Mouse (Mus musculus) lung, adult 18-20 months (tissue): ENCODE measurements around the gene Me3.
A peak's percentile ranks its signal among the peaks of the same experiment; 100 is the strongest.
"Not testable (repeated sequence)": the region's sequence is repeated elsewhere in the genome, so short reads cannot be mapped to it uniquely, and the experiment has no call there.

Experiments
- DNase-seq, 2 experiments: peaks; one replicate each; pipeline ENCODE4 v3.0.0; 2022; ENCODE audit warnings: mixed read lengths in 2 of 2

Gene Me3

DNA sequence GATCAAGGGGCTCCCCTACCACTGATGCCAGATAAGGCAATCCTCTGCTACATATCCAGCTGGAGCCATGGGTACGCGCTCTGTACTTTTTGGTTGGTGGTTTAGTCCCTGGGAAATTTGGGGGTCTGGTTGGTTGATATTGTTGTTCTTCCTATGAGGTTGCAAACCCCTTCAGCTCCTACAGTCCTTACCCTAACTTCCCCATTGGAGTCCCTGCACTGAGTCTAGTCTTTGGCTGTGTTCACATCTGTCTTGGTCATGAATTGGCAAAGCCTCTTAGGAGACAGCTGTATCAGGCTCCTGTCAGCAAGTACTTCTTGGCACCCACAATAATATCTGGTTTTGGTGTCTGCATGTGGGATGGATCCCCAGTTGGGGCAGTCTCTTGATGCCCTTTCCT is 98.9 kb downstream of the Me3 start:
- not testable (repeated sequence) for DNase-seq

GRCm38 (mm10) chr7:89748415-89748814 is 116.2 kb downstream of the Me3 start:
- DNase-seq = peak in 1 of 2 experiments; percentile 18

DNA sequence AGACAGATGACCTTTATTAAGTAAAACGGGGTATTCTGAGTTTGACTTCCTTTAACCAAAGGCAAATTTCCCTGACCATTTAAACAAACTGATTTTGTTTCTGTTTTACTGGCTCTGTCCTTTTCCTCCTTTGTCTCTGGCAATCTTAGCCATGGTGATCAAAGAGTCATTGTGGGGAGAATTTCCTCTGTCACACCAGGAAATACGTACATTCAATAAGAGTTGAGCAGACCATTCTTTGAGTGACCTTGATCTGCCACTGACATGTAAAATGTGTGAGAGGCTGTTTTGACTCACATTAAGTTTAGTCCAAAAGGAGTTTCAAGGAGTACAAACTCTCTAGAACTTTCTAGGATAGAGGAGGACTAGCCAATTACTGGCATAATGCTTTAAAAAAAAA is 117.0 kb downstream of the Me3 start:
- DNase-seq = no peak

DNA sequence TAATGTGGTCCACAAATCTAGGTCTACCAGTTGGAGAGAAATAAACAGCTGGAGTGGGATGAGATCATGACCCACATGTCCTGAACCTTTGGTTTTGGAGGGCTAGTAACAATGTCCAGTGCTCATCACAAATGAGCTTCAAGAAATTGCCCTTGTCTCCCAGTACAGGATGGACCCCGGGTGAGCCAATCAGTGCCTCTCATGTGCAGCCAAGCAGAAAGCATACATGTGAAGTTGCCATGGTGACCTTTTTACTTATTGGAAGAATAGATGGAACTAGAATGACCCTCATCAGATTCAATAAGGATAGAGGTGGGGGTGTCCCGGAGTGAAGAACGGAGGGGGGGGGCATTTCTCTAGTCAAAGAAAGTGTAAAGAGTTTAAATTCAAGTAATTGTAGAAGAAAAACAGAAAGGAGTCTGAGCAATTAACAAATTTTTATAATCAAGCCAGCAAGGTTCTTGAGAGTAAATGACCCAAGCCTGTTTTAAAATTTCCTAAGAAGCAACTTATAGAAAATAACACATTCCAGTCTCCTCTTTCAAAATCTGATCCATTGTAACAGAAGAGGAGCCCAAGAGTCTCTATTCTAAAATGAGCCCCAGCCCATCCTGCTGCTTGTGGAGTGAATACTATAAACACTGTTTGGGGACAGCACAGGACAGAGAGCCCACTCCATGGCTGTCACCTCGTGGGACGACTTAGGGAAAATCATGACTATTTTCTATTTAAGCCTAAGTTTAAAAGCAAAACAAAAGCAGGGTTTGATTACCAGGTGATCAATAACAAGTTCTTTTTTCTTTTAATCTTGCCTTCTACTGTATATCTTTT is 134.7 kb downstream of the Me3 start:
- DNase-seq = no peak

DNA sequence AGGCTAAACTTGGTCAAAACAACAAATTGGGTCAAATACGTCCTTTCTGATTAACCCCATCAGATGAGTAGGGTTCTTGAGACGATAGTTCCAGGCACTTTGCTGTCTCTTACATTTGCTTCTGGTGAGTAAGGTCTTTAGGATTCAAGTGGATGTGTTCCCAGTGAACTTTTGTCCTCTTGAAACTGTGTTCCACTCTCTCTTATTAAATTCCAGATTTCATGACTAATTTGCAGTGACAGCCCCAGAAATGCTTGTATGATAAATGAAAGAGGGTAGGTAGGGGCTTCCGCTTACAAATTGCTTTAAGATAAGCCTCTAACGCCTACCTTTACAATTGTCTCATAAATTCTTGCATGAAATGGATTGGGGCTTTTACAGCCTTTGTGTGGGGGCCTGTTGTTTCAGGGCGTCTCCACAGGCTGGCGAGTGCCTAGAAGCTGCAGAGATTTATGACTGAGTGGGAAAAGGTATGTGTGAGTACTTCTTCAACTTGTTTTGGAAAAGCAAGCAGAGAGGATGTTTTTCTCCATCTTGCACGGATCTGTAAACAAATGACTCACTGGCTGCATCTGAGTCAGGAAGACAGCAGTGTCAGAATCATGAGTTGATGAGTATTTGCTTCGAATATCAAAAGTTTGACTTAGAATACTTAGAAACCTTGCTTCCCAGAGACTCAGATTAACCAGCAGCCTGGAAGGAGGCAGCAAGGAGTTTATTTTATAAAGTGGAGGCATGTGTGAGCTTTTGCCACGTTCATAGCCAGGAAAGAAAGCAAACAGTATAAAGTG is 137.1 kb downstream of the Me3 start:
- DNase-seq = no peak

DNA sequence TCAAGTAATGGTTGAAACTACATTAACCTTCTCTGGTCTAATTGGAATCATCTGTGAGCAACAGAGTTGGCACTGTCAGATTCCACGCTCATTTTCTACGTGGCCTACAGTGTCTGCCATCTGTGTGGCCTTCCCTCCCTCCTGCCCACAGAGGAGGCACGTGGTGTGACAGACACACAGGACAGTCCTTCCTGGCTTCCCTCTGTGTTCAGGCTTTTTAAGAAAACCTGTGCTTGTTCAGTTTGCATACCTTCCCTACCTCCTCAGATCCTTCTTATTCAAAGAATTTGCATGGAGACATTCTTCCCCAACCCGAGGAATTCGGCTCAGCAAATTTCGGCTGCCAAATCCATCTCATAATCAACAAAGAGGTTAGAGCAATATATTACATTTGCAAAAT is 137.8 kb downstream of the Me3 start:
- no peak for DNase-seq

GRCm38 (mm10) chr7:89772906-89773305 is 140.7 kb downstream of the Me3 start:
- DNase-seq = no peak

- DNase-seq = peak; percentile 64 to 81
Measured at GRCm38 (mm10) chr7:89773352-89773921, 141.2 kb downstream of the Me3 start.

GRCm38 (mm10) chr7:89773926-89774325 is 141.7 kb downstream of the Me3 start:
- DNase-seq = no peak

DNA sequence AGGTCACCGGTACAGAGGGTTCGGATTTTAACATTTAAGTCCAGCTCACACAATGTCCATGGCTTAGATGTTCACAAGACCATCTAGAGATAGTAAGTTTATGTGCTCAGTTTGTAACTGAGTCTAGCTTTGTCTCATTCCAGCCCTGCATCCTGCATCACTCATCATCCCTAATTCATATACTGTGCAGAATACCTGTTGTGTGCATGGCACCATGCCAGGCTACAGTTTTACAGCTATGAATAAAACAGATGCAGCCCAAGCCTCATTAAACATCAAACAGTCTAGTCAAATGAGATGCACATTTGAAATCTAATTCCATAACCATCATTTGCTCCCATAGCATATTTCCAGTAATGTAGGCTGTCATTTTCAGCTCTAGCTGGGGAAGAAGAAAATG is 143.7 kb downstream of the Me3 start:
- DNase-seq = no peak

- no peak for DNase-seq
Measured at GRCm38 (mm10) chr7:89781391-89781790, 149.2 kb downstream of the Me3 start.

- peak; percentile 50 to 56 for DNase-seq
Measured at GRCm38 (mm10) chr7:89787735-89788134, 155.5 kb downstream of the Me3 start.

DNA sequence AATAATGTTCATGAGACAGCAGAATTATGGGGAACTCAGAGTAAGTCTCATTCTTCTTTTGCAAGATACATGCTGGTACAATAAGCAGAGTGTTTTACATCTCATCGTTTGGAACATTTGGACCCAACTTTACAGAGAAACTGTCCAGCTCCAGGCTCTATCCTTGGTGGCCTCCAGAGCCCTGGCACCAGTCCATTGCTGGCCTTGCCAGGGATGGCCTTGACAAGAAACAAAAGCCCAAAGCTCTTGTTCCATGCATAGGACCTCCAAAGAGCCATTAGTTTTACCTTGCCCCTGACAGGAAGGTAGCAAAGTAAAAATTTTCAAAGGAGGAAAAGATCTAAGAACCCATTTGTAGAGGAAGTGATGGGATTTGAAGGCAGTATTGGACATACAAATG is 160.4 kb downstream of the Me3 start:
- DNase-seq = no peak

DNA sequence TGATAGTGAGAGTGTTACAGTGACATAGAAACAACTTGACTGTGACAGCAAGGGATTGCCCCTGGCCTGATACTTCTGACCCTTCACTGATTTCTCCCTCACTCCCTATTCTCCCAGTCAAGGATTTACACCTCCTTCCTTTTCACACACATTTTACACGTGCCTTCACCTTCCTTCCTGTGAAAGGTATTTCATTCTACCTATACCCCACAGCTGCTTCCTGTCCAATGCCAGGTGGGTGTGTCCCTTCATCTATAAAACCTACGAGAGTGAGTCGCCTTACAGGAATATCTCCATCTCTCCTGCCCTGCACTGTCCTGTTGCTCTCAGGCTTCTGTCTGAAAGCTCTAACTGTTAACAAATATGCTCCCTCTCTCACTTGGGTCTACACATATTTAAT is 163.2 kb downstream of the Me3 start:
- DNase-seq = no peak

DNA sequence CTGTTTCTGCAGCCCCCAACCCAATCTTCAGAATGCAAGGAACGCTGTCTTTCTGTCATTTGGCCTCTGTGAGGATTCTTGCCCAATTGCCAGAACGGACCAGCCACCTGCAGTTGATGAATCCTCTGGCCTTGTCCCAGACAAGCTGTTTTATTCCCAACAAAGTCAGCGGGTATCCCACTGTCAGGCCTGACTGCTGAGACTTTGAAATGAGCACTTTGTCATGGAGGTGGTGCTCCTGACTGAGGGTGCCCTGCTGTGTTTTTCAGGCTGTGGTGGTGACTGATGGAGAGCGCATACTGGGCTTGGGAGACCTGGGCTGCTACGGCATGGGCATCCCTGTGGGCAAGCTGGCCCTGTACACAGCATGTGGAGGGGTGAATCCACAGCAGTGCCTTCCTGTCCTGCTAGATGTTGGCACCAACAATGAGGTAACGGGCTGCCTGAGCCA is 164.2 kb downstream of the Me3 start:
- no peak for DNase-seq

- no peak for DNase-seq
Measured at GRCm38 (mm10) chr7:89798358-89799020, 166.3 kb downstream of the Me3 start.

DNA sequence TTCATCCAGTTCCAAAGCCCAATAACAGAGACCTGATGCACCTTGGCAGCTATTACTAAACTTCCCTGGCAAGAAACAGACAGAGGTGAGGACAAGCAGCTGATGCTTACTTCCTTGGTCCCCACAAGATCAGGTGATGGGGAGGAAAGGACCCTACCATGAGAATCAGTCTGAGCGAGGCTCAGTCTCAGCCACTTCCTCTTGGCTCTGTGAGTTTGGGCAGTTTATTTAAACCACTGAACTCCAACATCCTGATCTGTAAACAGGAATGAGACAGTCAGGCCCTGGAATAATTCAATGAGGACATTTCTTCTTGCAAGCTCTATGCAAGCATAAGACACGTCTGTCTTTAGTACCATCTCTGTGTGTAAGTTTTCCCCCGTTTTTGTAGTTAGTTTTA is 170.3 kb downstream of the Me3 start:
- peak in 1 of 2 experiments; percentile 34 for DNase-seq

DNA sequence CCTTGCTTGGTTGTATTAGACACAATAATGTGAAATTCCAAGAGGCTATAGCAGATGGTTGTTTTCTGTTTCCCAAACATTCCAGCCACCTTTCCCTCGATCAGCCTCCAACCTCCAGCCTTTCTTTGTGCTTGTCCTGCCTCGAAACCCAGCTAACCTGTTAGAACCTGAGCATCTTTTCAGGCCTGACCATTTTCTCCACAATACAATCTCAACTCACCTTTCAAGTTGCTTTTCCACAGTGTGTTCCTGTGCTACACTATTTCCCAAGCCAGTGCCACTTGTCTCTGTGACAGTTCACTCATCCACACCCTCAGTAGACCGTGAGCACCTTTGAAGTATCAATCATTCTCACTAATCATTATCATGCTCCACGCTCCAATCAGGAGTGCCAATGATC is 171.8 kb downstream of the Me3 start:
- no peak for DNase-seq

- peak in 1 of 2 experiments; percentile 12 for DNase-seq
Measured at GRCm38 (mm10) chr7:89809400-89809799, 177.2 kb downstream of the Me3 start.

- DNase-seq = no peak
Measured at GRCm38 (mm10) chr7:89828436-89829065, 196.4 kb downstream of the Me3 start.

DNA sequence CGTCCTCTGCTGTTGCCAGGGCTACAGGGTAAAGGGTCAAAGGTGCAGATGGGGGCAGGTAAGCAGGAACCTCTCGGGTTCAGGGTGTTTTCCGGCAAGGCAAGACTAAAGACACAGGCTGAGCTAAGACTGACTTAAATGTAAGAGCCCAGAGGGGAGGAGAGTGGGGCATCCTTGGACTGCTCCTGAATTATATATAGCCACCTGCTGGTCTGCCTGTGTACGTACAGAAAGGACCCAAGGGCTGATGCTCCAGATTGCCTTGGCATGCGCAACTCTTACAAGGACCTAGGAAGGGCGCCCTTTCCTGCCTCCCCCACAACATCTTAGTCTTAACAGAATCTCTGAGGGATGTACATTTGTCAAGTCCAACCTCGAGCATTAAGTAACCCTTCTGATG is 197.0 kb downstream of the Me3 start:
- peak; percentile 33 to 41 for DNase-seq

GRCm38 (mm10) chr7:89833521-89833920 is 201.3 kb downstream of the Me3 start:
- no peak for DNase-seq

GRCm38 (mm10) chr7:89835566-89835965 is 203.4 kb downstream of the Me3 start:
- DNase-seq = no peak
